Mouse (Mus musculus) kidney, adult 2 months (tissue): ENCODE measurements at regions not wholly inside any gene's neighbourhood (a gene's known extent, or its start where the extent isn't known, plus 50 kb on each side); places are given as distances from the start of the nearest gene placed in this dataset.

Experiments
- DNase-seq: peaks from one replicate; pipeline ENCODE4 v3.0.0; 2021
- H3K27ac ChIP-seq: fragments of 200-500 bp; 2 replicates; pipeline ENCODE4 v1.5.1; 2012; ENCODE audit warnings: low read depth, low read length, control low read depth, inconsistent platforms; ENCODE audit not compliant: insufficient read depth
- H3K27me3 ChIP-seq: fragments of 200-500 bp; replicated peaks from 2 replicates; pipeline ENCODE4 v1.6.1; 2012; ENCODE audit warnings: mild to moderate bottlenecking, moderate library complexity, low read length, inconsistent platforms; ENCODE audit not compliant: control insufficient read depth, insufficient read depth
- H3K36me3 ChIP-seq: fragments of 200-500 bp; 2 replicates; pipeline ENCODE4 v1.6.1; 2012; ENCODE audit warnings: mild to moderate bottlenecking, moderate library complexity, low read length, inconsistent platforms; ENCODE audit not compliant: control insufficient read depth, insufficient read depth
- H3K4me1 ChIP-seq: fragments of 200-500 bp; 2 replicates; pipeline ENCODE4 v1.6.1; 2011; ENCODE audit warnings: low read length; ENCODE audit not compliant: control insufficient read depth, insufficient read depth
- H3K4me3 ChIP-seq: fragments of 200-500 bp; 2 replicates; pipeline ENCODE4 v1.5.1; 2011; ENCODE audit warnings: mild to moderate bottlenecking, low read depth, low read length, control low read depth; ENCODE audit not compliant: insufficient read depth
- CTCF ChIP-seq: fragments of 200-500 bp; conservative IDR thresholded peaks from 2 replicates; pipeline ENCODE4 v1.5.1; 2011; ENCODE audit warnings: low read depth, mild to moderate bottlenecking, control low read depth, low read length, moderate library complexity, mixed read lengths; ENCODE audit not compliant: insufficient read depth, insufficient read length
- POLR2A ChIP-seq: fragments of 200-500 bp; IDR thresholded peaks from one replicate; pipeline ENCODE4 v1.6.1; 2011; ENCODE audit warnings: low read depth, low read length, control low read depth
- WGBS: fragments of 180-500 bp; shearing (Covaris S2); methylation state at CpG from one replicate; pipeline ENCODE4 v1.1.7; 2018; 5-methylcytosine and 5-hydroxymethylcytosine counted together

DNA sequence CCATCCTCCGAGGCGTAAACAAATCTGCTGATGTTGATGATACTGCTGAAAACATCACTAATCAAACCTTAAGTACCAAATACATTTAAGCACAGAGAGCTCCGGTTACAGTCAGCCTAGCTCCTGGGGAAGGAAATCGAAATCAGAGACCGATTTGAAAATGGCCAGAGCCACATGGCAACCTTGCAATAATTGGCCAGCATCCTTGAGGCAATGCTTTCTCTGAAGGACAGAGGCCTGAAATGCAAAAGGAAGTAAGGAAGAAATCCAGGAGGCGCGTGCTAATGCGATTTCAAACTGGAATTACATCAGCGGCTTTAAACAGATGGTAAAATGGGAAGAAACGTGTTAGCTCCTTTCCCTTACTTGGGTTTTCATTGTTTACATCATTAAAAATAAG is 177.1 kb downstream of the Sec61b start:
- H3K4me1 ChIP-seq, result no peaks in the 10 kb centered on the region
- TF ChIP-seq CTCF (no peak), POLR2A (no peak)
- H3K36me3 ChIP-seq, result no peaks in the 10 kb centered on the region
- WGBS, result 64% methylated on average over 10 of the region's 10 CpGs
- H3K4me3 ChIP-seq, result no peak overlapping the region
- DNase-seq, result no peak
- no peaks in the 10 kb centered on the region for H3K27me3 ChIP-seq
- no peak overlapping the region for H3K27ac ChIP-seq

DNA sequence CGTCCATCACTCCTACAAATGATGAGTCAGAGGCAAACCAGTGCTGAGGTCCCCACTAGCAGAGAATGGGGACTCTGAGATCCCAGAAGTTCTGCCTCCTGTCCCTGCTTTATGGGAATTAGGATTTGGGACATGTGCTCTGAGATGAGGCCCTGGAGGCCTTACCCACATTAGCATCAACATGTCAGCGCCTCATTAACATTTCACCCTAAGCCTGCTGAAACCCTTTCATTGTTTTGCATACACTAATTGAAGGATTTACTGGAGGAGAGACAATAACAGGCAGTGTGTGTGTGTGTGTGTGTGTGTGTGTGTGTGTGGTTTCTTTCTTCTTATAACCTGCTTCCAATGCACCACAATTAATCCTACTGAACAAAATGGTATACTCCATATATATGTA is 178.7 kb downstream of the Sec61b start:
- TF ChIP-seq POLR2A, result no peak
- no peak for TF ChIP-seq CTCF
- no peak for DNase-seq
- Histone ChIP-seq H3K27me3 (no peaks in the 10 kb centered on the region), H3K27ac (no peak overlapping the region), H3K4me1 (no peaks in the 10 kb centered on the region), H3K36me3 (no peaks in the 10 kb centered on the region), H3K4me3 (no peak overlapping the region)
- WGBS, result 82% methylated on average over 2 of the region's 2 CpGs

DNA sequence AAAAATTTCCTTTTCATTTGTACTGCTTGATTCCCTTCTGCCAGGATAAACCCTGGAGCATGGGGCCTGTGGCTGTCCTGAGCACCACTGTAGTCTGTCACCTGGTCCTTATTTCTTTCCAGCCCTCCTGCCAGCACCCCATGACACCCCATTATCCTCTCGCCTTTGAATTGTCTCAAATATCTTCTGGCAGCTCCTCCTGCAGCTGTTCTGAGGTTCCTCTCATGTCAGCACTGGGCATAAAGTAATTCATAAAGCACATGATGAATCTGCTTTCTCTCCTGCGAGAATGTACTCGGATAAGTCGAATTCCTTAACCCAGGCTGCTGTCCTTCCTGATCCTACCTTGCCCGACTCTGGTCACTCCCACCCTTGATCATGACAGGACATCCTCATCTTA is 195.1 kb downstream of the Sec61b start:
- H3K4me3 ChIP-seq, result no peak overlapping the region
- no peaks in the 10 kb centered on the region for H3K27me3 ChIP-seq
- H3K36me3 ChIP-seq, result no peaks in the 10 kb centered on the region
- no peak overlapping the region for H3K27ac ChIP-seq
- H3K4me1 ChIP-seq, result no peaks in the 10 kb centered on the region
- no peak for TF ChIP-seq POLR2A
- no peak for TF ChIP-seq CTCF
- 69% methylated on average over 5 of the region's 5 CpGs for WGBS
- no peak for DNase-seq

DNA sequence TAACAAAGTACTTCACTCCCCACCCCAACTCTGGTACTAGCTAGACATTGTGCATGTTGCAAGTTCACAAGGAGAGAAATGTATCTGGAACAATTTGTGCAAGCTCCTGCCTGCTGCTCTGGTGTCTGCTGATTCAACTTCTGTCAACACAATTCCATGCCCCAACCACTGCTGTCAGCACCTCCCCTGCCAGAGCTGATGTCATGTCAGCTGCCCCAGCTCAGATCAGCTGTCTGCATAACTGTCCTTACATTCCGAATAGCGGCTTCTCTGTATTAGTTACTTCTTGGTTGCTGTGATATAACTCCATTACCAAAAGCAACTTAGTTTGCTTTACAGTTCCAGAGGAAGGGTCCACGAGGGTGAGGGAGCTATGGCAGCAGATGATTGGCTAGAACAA is 196.0 kb downstream of the Sec61b start:
- Histone ChIP-seq H3K4me3 (no peak overlapping the region), H3K4me1 (no peaks in the 10 kb centered on the region), H3K36me3 (no peaks in the 10 kb centered on the region), H3K27me3 (no peaks in the 10 kb centered on the region), H3K27ac (no peak overlapping the region)
- TF ChIP-seq CTCF (no peak), POLR2A (no peak)
- no peak for DNase-seq
- WGBS, result 63% methylated on average over 3 of the region's 3 CpGs

DNA sequence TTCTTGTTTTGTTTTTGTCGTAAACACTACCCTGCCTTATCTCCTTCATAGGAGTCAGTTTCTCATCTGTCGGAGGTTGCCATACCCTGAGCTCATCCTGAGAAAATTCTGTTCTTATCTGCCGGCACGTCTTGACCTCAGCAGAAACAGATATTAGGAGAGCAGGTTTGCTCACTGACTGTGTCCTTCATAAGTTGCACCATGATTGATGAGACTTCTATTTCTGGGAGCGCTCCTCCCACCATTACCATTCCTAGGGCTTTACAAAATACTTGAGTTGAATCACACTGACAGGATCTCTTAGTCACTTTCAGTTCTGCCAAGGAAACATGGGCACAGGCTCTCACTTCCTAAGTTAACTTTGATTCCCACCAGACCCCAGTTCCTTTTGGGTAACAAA is 196.9 kb downstream of the Sec61b start:
- DNase-seq, result no peak
- 93% methylated on average over 5 of the region's 5 CpGs for WGBS

DNA sequence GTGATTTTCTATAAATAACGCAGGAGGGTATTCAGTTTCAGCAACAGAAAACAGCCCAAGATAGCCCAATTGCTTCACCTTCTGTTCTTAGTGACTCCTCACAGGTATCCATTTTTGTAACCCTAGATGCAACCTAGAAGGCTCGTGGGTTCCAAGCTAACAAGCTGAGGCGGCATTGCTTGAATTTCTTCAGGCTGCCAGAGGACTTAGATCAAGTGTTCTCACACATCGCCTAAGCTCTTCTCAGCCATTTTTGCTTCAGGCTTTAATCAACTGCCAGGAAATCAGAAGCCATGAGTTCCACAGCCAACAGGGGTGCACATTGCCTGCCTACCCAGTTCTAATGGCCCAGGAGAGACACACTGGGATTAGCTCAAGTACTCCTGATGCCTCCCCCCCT is 206.7 kb downstream of the Sec61b start:
- no peak for DNase-seq
- no peak overlapping the region for H3K27ac ChIP-seq
- H3K27me3 ChIP-seq, result no peaks in the 10 kb centered on the region; the same call in 1 of the 2 replicates
- no peaks in the 10 kb centered on the region for H3K4me1 ChIP-seq
- no peaks in the 10 kb centered on the region for H3K36me3 ChIP-seq
- H3K4me3 ChIP-seq, result no peak overlapping the region
- TF ChIP-seq CTCF, result no peak
- TF ChIP-seq POLR2A, result no peak
- WGBS, result 89% methylated on average over 4 of the region's 4 CpGs

More for the DNA sequence above, 196.9 kb downstream of the Sec61b start:
- no peaks in the 10 kb centered on the region for H3K36me3 ChIP-seq
- no peaks in the 10 kb centered on the region for H3K4me1 ChIP-seq
- TF ChIP-seq POLR2A (no peak), CTCF (no peak)
- H3K27ac ChIP-seq, result no peak overlapping the region
- H3K4me3 ChIP-seq, result no peak overlapping the region
- H3K27me3 ChIP-seq, result no peaks in the 10 kb centered on the region

DNA sequence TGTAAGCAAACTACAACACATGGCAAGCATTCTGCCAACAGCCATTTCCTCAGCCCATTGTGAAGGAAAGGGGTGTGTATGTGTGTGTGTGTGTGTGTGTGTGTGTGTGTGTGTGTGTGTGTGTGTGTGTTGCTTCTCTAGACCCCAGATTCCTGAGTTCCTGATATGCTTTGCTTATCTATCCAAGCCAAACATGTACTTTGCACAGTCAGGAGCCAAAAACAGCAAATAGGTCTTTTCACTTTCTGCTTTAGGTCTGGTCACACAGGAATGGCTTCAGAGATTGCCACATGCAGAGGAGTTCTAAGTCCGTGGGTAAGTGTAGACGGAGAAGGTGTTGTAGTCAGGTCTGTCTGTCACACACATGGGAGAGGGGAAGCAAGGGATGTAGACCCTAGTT is 216.7 kb downstream of the Sec61b start:
- Histone ChIP-seq H3K27ac (no peak overlapping the region), H3K4me3 (no peak overlapping the region), H3K36me3 (no peaks in the 10 kb centered on the region), H3K4me1 (no peaks in the 10 kb centered on the region), H3K27me3 (no peaks in the 10 kb centered on the region)
- 83% methylated on average over 2 of the region's 2 CpGs for WGBS
- TF ChIP-seq CTCF (no peak), POLR2A (no peak)
- no peak for DNase-seq

DNA sequence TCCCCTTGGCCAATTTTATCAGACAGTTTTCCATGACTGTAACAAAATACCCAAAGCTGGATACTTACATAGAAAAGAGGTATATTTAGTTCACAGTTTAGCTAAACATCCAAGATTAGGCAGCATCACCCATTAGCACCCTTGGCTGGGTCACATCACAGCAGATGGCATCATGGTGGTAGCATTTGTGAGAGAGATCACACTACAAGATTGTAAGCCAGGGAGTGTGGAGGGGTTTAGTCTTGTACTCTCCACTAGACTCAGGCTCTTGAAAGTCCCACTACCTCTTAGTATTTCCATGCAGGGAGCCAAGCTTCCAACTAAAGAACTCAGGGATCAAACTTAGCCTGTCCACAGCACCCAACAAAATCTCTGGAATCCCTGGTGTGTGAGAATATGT is 218.2 kb downstream of the Sec61b start:
- Histone ChIP-seq H3K27ac (no peak overlapping the region), H3K36me3 (no peaks in the 10 kb centered on the region), H3K4me1 (no peaks in the 10 kb centered on the region), H3K4me3 (no peak overlapping the region), H3K27me3 (no peaks in the 10 kb centered on the region)
- TF ChIP-seq CTCF (no peak), POLR2A (no peak)
- DNase-seq, result no peak
